Mouse (Mus musculus) megakaryocyte-erythroid progenitor cell, adult 5 weeks (primary cell): ENCODE measurements around the gene Kdm1a. TPM values are rescaled to one million over a fixed set of nuclear protein-coding genes. Genes with fewer than 3 reads are reported as not detected.

Experiments
- polyA plus RNA-seq: library from polyadenylated mRNA; stranded (reverse); fragments of >175 nt; gene quantifications from 2 replicates; pipeline ENCODE4 v1.2.3, GENCODE M21; 2012

Kdm1a gene
- polyA plus RNA-seq = 18.9 and 22.0 TPM in 2 replicates

DNA sequence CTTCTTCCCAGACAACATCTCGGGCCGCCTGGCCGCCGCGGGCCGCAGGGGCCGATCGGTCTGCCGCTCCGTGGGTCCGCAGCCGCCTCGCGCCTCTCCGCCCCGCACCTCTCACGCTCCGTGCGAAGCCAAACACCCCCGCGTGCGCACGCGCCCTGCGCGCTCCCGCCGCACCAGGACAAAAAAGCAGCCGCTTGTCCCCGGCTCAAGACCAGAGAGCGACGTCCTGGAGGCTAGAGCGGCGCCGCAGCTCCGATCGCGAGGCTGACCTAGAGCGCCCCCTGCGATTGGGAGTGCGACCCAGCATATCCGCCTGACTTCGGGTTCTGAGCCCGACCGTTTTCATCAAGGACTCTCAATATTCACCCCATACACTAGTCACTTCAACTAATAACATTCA, at the start of gene Kdm1a:
Kdm1a (minus strand) TSS at position 156 of the 400 bp plus-strand sequence.

DNA sequence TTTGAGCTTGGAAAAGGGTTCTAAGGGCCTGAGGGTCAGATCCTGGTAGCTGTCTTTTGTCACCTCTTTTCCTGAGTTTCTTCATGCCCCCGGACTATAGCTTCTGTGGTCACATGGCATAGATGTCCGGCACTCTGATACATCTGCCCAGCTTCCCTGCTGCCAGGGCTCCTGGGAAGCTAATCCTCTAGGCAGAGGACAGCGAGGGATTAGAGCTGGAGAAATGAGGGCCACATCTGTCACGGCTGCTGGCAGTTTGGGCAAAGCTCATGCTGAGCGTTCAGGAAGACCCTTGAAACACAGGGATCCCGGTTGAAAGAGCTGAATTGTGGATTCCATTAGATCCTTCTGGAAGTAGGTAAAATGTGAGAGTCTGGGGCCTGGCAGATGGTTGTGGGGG, 19.9 kb upstream of the Kdm1a start, which contains the start of gene Lactbl1:
Lactbl1 (plus strand) TSS at position 234 of the 400 bp plus-strand sequence.

DNA sequence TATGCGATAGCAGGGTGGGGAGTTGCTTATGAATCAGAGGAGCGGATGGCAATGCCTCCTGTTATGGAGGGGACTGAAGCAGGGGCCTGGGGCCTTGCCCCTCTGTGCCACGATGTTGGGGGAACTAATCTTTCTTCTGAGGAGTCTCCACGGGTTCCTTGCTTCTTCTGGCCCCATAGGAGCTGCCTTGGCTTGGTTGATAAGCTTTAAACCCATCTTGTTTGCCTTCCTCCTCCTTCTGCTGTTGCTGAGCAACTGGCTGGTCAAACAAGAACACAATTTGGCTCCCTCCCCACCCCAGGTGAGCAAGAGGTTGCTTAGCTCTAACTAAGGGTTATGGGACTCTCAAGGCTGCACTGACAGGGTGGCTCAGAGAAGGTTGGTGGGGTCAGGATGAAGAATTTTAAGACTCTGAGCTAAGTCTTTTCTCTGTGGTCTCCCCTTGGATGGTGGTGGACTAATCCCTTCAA, 7.9 kb upstream of the Kdm1a start, which contains the start of gene Tex46:
Tex46 (plus strand) TSS at position 51 of the 470 bp plus-strand sequence.

Other genes with a start within 250 kb of the Kdm1a start
- gene Htr1d, start 179.2 kb downstream of the Kdm1a start, polyA plus RNA-seq = not detected in 2 replicates
- 0.08 TPM in 1 of 2 replicates, not detected in the other for gene 6030445D17Rik, start 140.5 kb downstream of the Kdm1a start, polyA plus RNA-seq
- 1.6 and 2.2 TPM in 2 replicates for gene Luzp1, start 133.0 kb downstream of the Kdm1a start, polyA plus RNA-seq
- gene Tex46, start 7.7 kb upstream of the Kdm1a start, polyA plus RNA-seq = not detected in 2 replicates
- 0.20 and 0.31 TPM in 2 replicates for gene Lactbl1, start 19.9 kb upstream of the Kdm1a start, polyA plus RNA-seq
- 1.3 and 2.9 TPM in 2 replicates for gene Ephb2, start 233.3 kb upstream of the Kdm1a start, polyA plus RNA-seq